Mouse (Mus musculus) frontal cortex, postnatal 10 days (tissue): ENCODE measurements at regions not wholly inside any gene's neighbourhood (a gene's known extent, or its start where the extent isn't known, plus 50 kb on each side); places are given as distances from the start of the nearest gene placed in this dataset.

ENCODE experiments used
- DNase-seq, 2 experiments: peaks; one replicate each; pipeline ENCODE4 v3.0.0; 2022; ENCODE audit warnings: low spot score in 2 of 2, mixed read lengths in 1 of 2

GRCm38 (mm10) chr14:48942882-48943281 is 123.0 kb upstream of the Ap5m1 start:
- no peak for DNase-seq

- peak; percentile 18 to 19 for DNase-seq
Observed at GRCm38 (mm10) chr14:48930886-48931285, 135.0 kb upstream of the Ap5m1 start.

- DNase-seq = no peak
Observed at GRCm38 (mm10) chr14:48925870-48926269, 140.0 kb upstream of the Ap5m1 start.

GRCm38 (mm10) chr14:48909420-48909819 is 156.5 kb upstream of the Ap5m1 start:
- DNase-seq = no peak

GRCm38 (mm10) chr14:48907991-48908698 is 157.8 kb upstream of the Ap5m1 start:
- no peak for DNase-seq

GRCm38 (mm10) chr14:48907403-48907973 is 158.4 kb upstream of the Ap5m1 start:
- no peak for DNase-seq

GRCm38 (mm10) chr14:48906956-48907355 is 158.9 kb upstream of the Ap5m1 start:
- no peak for DNase-seq

GRCm38 (mm10) chr14:48904576-48904975 is 161.3 kb upstream of the Ap5m1 start:
- DNase-seq = no peak

GRCm38 (mm10) chr14:48903526-48903925 is 162.4 kb upstream of the Ap5m1 start:
- peak in 1 of 2 experiments; percentile 10 for DNase-seq

GRCm38 (mm10) chr14:48900201-48900600 is 165.7 kb upstream of the Ap5m1 start:
- no peak for DNase-seq

- no peak for DNase-seq
Observed at GRCm38 (mm10) chr14:48897140-48897539, 168.8 kb upstream of the Ap5m1 start.

- DNase-seq = no peak
Observed at GRCm38 (mm10) chr14:48896235-48896634, 169.7 kb upstream of the Ap5m1 start.

GRCm38 (mm10) chr14:48891216-48891615 is 174.7 kb upstream of the Ap5m1 start:
- no peak for DNase-seq

- no peak for DNase-seq
Observed at GRCm38 (mm10) chr14:48888954-48889353, 176.9 kb upstream of the Ap5m1 start.

- no peak for DNase-seq
Observed at GRCm38 (mm10) chr14:48880041-48880440, 185.9 kb upstream of the Ap5m1 start.

- no peak for DNase-seq
Observed at GRCm38 (mm10) chr14:48877998-48878657, 187.8 kb upstream of the Ap5m1 start.

GRCm38 (mm10) chr14:48871313-48871712 is 194.6 kb upstream of the Ap5m1 start:
- DNase-seq = no peak

- no peak for DNase-seq
Observed at GRCm38 (mm10) chr14:48869956-48870355, 195.9 kb upstream of the Ap5m1 start.

- DNase-seq = no peak
Observed at GRCm38 (mm10) chr14:48855453-48855852, 181.8 kb upstream of the Otx2 start.

GRCm38 (mm10) chr14:48854188-48854924 is 180.7 kb upstream of the Otx2 start:
- no peak for DNase-seq

GRCm38 (mm10) chr14:48853479-48854187 is 180.0 kb upstream of the Otx2 start:
- DNase-seq = no peak

- DNase-seq = no peak
Observed at GRCm38 (mm10) chr14:48852787-48853186, 179.2 kb upstream of the Otx2 start.
